Comparison of ENCODE assay signal across 7 mouse cellular contexts in genomic region chr13:65175734-65176471, GRCm38 (mm10). TPM values are rescaled to one million over a fixed set of nuclear protein-coding genes. Genes with fewer than 3 reads are reported as not detected.
DNase-seq lines count a peak whose midpoint lies in the region; ATAC-seq and TF ChIP-seq lines count a peak whose summit lies in the region.

No protein-coding gene starts in this region.

- DNase-seq in ES-CJ7 (ENCODE audit: low read depth, low spot score): peak; percentile 84
- peak; percentile 21 to 71 for DNase-seq in adrenal gland, adult (ENCODE audit: inconsistent age in 2 of 2, low spot score in 1 of 2)
- peak; percentile 66 for DNase-seq in embryonic facial prominence, embryonic 11.5 days (ENCODE audit: low spot score)
- peak; percentile 29 for DNase-seq in heart, postnatal 4 days
- peak in 1 of 2 experiments; percentile 14 for DNase-seq in layer of hippocampus, adult 2 months (ENCODE audit: low spot score in 2 of 2)
- peak; percentile 48 for DNase-seq in retina, postnatal 7 days (ENCODE audit: low read depth, low spot score)

- H3K36me3 ChIP-seq in embryonic facial prominence, embryonic 11.5 days (replicated peaks; ENCODE audit: control insufficient read depth, insufficient read depth, low read depth, low read length): no peaks in the 10 kb centered on the region
- no peaks in the 10 kb centered on the region for H3K36me3 ChIP-seq in lung, embryonic 16.5 days (ENCODE audit: control insufficient read depth, insufficient read depth, low read length)

- no peak overlapping the region for H3K4me3 ChIP-seq in embryonic facial prominence, embryonic 11.5 days (ENCODE audit: low read depth, low read length)
- H3K4me3 ChIP-seq in layer of hippocampus, adult 2 months: peak overlapping the region; percentile 42
- H3K4me3 ChIP-seq in lung, embryonic 16.5 days (ENCODE audit: low read length): no peak overlapping the region

- ATAC-seq in embryonic facial prominence, embryonic 11.5 days (replicated peaks; ENCODE audit: insufficient number of reproducible peaks, low FRiP score, low TSS enrichment, low read depth): peak; percentile 56; the same call in 1 of the 2 replicates
- ATAC-seq in lung, embryonic 16.5 days (ENCODE audit: low read depth): peak; percentile 23; the same call in 1 of the 2 replicates

- WGBS in embryonic facial prominence, embryonic 11.5 days: 23% methylated on average over 45 of the region's 46 CpGs
- WGBS in lung, embryonic 16.5 days: 19% methylated on average over 44 of the region's 46 CpGs

- peak overlapping the region; percentile 39 for H3K4me2 ChIP-seq in embryonic facial prominence, embryonic 11.5 days (ENCODE audit: low read depth, low read length)
- H3K4me2 ChIP-seq in lung, embryonic 16.5 days (ENCODE audit: low read depth, low read length): peak overlapping the region; percentile 23; the same call in 1 of the 2 replicates

- H3K9ac ChIP-seq in embryonic facial prominence, embryonic 11.5 days (replicated peaks; ENCODE audit: low read length): 0 out of 2 replicates have a peak overlapping the region, but pooled peaks have one; percentile 9
- H3K9ac ChIP-seq in lung, embryonic 16.5 days (ENCODE audit: low read length): no peak overlapping the region

- peak; percentile 78 for TF ChIP-seq CTCF in layer of hippocampus, adult 2 months (conservative IDR thresholded peaks at IDR 0.05)

- no peak overlapping the region for H3K27ac ChIP-seq in embryonic facial prominence, embryonic 11.5 days (replicated peaks; ENCODE audit: low read depth, low read length)
- H3K27ac ChIP-seq in layer of hippocampus, adult 2 months: no peak overlapping the region
- H3K27ac ChIP-seq in lung, embryonic 16.5 days (ENCODE audit: low read length): no peak overlapping the region

- H3K9me3 ChIP-seq in embryonic facial prominence, embryonic 11.5 days (replicated peaks; ENCODE audit: control insufficient read depth, low read length): no peaks in the 10 kb centered on the region
- no peaks in the 10 kb centered on the region for H3K9me3 ChIP-seq in lung, embryonic 16.5 days (ENCODE audit: control insufficient read depth, low read length)

- H3K4me1 ChIP-seq in embryonic facial prominence, embryonic 11.5 days (ENCODE audit: control insufficient read depth, insufficient read depth, low read length): no peaks in the 10 kb centered on the region
- no peaks in the 10 kb centered on the region for H3K4me1 ChIP-seq in lung, embryonic 16.5 days (replicated peaks; ENCODE audit: control insufficient read depth, insufficient read depth, low read length)

- H3K27me3 ChIP-seq in embryonic facial prominence, embryonic 11.5 days (ENCODE audit: control insufficient read depth, insufficient read depth, low read length): no peaks in the 10 kb centered on the region
- no peaks in the 10 kb centered on the region for H3K27me3 ChIP-seq in lung, embryonic 16.5 days (ENCODE audit: control insufficient read depth, insufficient read depth, low read depth, low read length)

RNA-seq across cellular contexts. Expression of gene Olfr466, which starts 25.9 kb away (rescaled TPM):
- not detected in 2 replicates for polyA plus RNA-seq in embryonic facial prominence, embryonic 11.5 days (2014; fragmentation: Nextera tagmentation; extraction: Ambion mirVana)
- not detected for total RNA-seq in heart, postnatal 4 days (2021)
- total RNA-seq in layer of hippocampus, adult 2 months (2021): not detected
- not detected in 2 replicates for polyA plus RNA-seq in lung, embryonic 16.5 days (2015; fragmentation: Nextera tagmentation; extraction: Ambion mirVana)

RNA-seq across cellular contexts. Expression of gene Nlrp4f, which starts 29.9 kb away (rescaled TPM):
- polyA plus RNA-seq in embryonic facial prominence, embryonic 11.5 days (2014; fragmentation: Nextera tagmentation; extraction: Ambion mirVana): 0.28 TPM in 1 of 2 replicates, not detected in the other
- total RNA-seq in heart, postnatal 4 days (2021): not detected
- total RNA-seq in layer of hippocampus, adult 2 months (2021): under 1 TPM in 1 of 2 experiments, not detected in 1; 0.26 TPM
- polyA plus RNA-seq in lung, embryonic 16.5 days (2015; fragmentation: Nextera tagmentation; extraction: Ambion mirVana): not detected in 2 replicates

RNA-seq across cellular contexts. Expression of gene Olfr465-ps1, which starts 38.0 kb away (rescaled TPM):
- not detected in 2 replicates for polyA plus RNA-seq in embryonic facial prominence, embryonic 11.5 days (2014; fragmentation: Nextera tagmentation; extraction: Ambion mirVana)
- total RNA-seq in heart, postnatal 4 days (2021): not detected
- not detected for total RNA-seq in layer of hippocampus, adult 2 months (2021)
- polyA plus RNA-seq in lung, embryonic 16.5 days (2015; fragmentation: Nextera tagmentation; extraction: Ambion mirVana): not detected in 2 replicates
